Comparison of ENCODE assay signal across 8 mouse cellular contexts in the genomic region with DNA sequence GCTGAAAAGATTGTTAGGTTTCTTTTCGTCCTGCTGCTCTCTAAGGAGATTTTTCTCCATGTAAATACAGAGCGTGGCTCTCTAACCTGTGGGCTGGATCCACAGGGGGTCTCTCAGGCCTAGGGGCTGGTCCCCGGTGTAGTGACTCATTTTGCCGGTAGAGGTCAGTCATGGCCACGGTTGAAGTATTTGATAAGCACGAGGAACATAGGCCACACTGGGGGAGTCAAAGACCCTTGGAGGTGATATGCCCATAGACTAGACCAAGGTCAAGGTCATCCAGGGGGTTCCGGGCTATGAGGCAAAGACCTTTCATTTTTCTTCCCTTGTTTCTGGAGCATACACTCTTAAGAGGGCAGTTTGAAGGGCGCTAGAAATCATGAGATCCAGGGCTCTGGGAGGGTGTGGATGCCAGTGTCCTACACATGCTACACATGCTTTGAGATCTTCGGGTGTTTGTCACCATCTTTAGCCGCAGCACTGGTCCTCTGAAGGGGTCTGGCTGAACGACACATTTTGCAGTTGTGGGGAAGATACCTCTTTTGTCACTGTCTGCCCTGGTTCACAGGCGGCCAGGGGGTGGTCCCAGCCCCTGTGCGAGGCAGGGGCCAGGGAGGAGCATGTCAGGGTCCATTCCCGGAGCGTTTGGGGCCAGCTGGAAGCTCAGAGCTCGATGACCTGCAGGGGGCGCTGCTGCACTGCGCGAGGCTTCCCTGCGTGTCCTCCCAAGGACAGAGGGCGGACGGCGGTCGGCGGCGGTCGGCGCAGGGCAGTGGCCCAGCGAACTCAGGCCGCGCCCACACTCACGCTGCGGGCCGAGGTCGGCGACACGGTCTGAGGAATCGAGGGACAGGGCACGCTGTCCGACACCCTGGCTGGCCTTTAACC.
DNase-seq lines count a peak whose midpoint lies in the region; ATAC-seq lines count a peak whose summit lies in the region.

No protein-coding gene starts in this region.

- peak; percentile 95 for ATAC-seq in midbrain, embryonic 11.5 days (ENCODE audit: low FRiP score)
- no peak for ATAC-seq in monocyte, adult 5-6 weeks (replicated peaks; ENCODE audit: insufficient number of reproducible peaks, low FRiP score, low TSS enrichment, poor library complexity, severe bottlenecking)

- no peaks in the 10 kb centered on the region for H3K4me1 ChIP-seq in midbrain, embryonic 11.5 days (ENCODE audit: control insufficient read depth, insufficient read depth, low read length)

- no peaks in the 10 kb centered on the region for H3K27me3 ChIP-seq in midbrain, embryonic 11.5 days (ENCODE audit: control insufficient read depth, insufficient read depth, low read length)

- intact Hi-C loops in left cerebral cortex, postnatal 4 days (cut with DNase I): loop anchor here (10.0 kb wide), 3 partner anchors 234 to 1594 kb away; no protein-coding TSS in a partner anchor

- H3K4me2 ChIP-seq in midbrain, embryonic 11.5 days: peak overlapping the region; percentile 66

- no peaks in the 10 kb centered on the region for H3K36me3 ChIP-seq in midbrain, embryonic 11.5 days (ENCODE audit: control insufficient read depth, insufficient read depth, low read length)

- H3K9ac ChIP-seq in midbrain, embryonic 11.5 days (ENCODE audit: low read length): peak overlapping the region; percentile 63

- 4% methylated on average over 40 of the region's 40 CpGs for WGBS in midbrain, embryonic 11.5 days

- H3K4me3 ChIP-seq in midbrain, embryonic 11.5 days (ENCODE audit: low read depth, low read length): peak overlapping the region; percentile 40

- no peaks in the 10 kb centered on the region for H3K9me3 ChIP-seq in midbrain, embryonic 11.5 days (ENCODE audit: control insufficient read depth, low read length)

- H3K27ac ChIP-seq in midbrain, embryonic 11.5 days (ENCODE audit: low read depth, low read length): no peak overlapping the region

- peak; percentile 92 for DNase-seq in adrenal gland, postnatal 25 days
- peak; percentile 84 for DNase-seq in embryo, embryonic 11.5 days (ENCODE audit: low read depth, low spot score)
- peak; percentile 93 for DNase-seq in heart, adult 11 months
- DNase-seq in kidney, adult 11 months: peak; percentile 72
- DNase-seq in left cerebral cortex, postnatal 4 days: peak; percentile 94
- peak; percentile 100 for DNase-seq in midbrain, embryonic 11.5 days (ENCODE audit: low spot score, missing footprints)
- DNase-seq in spleen, adult 12 weeks (ENCODE audit: low spot score): peak; percentile 34

Comparison
In these comparisons a context has a peak if more than half of its experiments do, and no peak if none do; other contexts are left out.
1. DNase-seq: peak in every context shown above with its lines; median percentile 100 in midbrain, embryonic 11.5 days; 94 in left cerebral cortex, postnatal 4 days; 93 in heart, adult 11 months; 92 in adrenal gland, postnatal 25 days; 84 in embryo, embryonic 11.5 days; 72 in kidney, adult 11 months; 34 in spleen, adult 12 weeks.